Mouse (Mus musculus) midbrain, embryonic 16.5 days (tissue): ENCODE measurements around the gene Hspb11. TPM values are rescaled to one million over a fixed set of nuclear protein-coding genes. Genes with fewer than 3 reads are reported as not detected.

Experiments
- ATAC-seq: fragments of 200-750 bp; cut with Nextera tagmentation; 2 replicates; pipeline ENCODE4 v1.8.0; 2017; ENCODE audit warnings: moderate TSS enrichment
- H3K27ac ChIP-seq: fragments of 300-500 bp; sonication (generic); 2 replicates; pipeline ENCODE4 v1.5.1; 2014; ENCODE audit warnings: mild to moderate bottlenecking, low read length, mixed read lengths
- H3K27me3 ChIP-seq: fragments of 300-500 bp; sonication (generic); 2 replicates; pipeline ENCODE4 v1.6.1; 2014; ENCODE audit warnings: low read depth, low read length, mixed read lengths; ENCODE audit not compliant: control insufficient read depth, insufficient read depth
- H3K36me3 ChIP-seq: fragments of 300-500 bp; sonication (generic); 2 replicates; pipeline ENCODE4 v1.6.1; 2014; ENCODE audit warnings: mild to moderate bottlenecking, low read length, moderate library complexity, mixed read lengths; ENCODE audit not compliant: control insufficient read depth, insufficient read depth
- H3K4me1 ChIP-seq: fragments of 300-500 bp; sonication (generic); 2 replicates; pipeline ENCODE4 v1.6.1; 2014; ENCODE audit warnings: mild to moderate bottlenecking, low read length, mixed read lengths; ENCODE audit not compliant: control insufficient read depth, insufficient read depth
- H3K4me2 ChIP-seq: fragments of 300-500 bp; sonication (generic); 2 replicates; pipeline ENCODE4 v1.6.1; 2014; ENCODE audit warnings: mild to moderate bottlenecking, low read length, mixed read lengths
- H3K4me3 ChIP-seq: fragments of 300-500 bp; sonication (generic); 2 replicates; pipeline ENCODE4 v1.5.1; 2014; ENCODE audit warnings: low read depth, mild to moderate bottlenecking, low read length, moderate library complexity, mixed read lengths
- H3K9ac ChIP-seq: fragments of 300-500 bp; sonication (generic); 2 replicates; pipeline ENCODE4 v1.6.1; 2014; ENCODE audit warnings: low read depth, low read length, mixed read lengths
- H3K9me3 ChIP-seq: fragments of 300-500 bp; sonication (generic); replicated peaks from 2 replicates; pipeline ENCODE4 v1.6.1; 2014; ENCODE audit warnings: mild to moderate bottlenecking, low read length, mixed read lengths; ENCODE audit not compliant: control insufficient read depth, poor library complexity, severe bottlenecking
- WGBS: fragments of 180-500 bp; shearing (Covaris S2); extraction: QIAGEN DNeasy Blood & Tissue Kit; methylation state at CpG from one replicate; pipeline ENCODE4 v1.1.7; 2014; 5-methylcytosine and 5-hydroxymethylcytosine counted together
- polyA plus RNA-seq: library from polyadenylated mRNA; unstranded; fragments of >200 nt; fragmentation: Nextera tagmentation; extraction: Ambion mirVana; gene quantifications from 2 replicates; pipeline ENCODE4 v1.2.1, GENCODE M21; 2015

Gene Hspb11
- polyA plus RNA-seq, 1 experiment from 2014 or later, result 35.6 TPM

- no peak overlapping the region for H3K4me2 ChIP-seq
- H3K4me1 ChIP-seq, result peaks cover 5% of the 10 kb centered on the region
- H3K27me3 ChIP-seq, result no peaks in the 10 kb centered on the region
- 84% methylated on average over 1 of the region's 1 CpGs for WGBS
- no peak for ATAC-seq
- H3K9ac ChIP-seq, result no peak overlapping the region
- peaks cover 9% of the 10 kb centered on the region for H3K36me3 ChIP-seq
- no peak overlapping the region for H3K4me3 ChIP-seq
- H3K9me3 ChIP-seq, result no peaks in the 10 kb centered on the region
- no peak overlapping the region for H3K27ac ChIP-seq
Observed at GRCm38 (mm10) chr4:107246040-107246439, 7.4 kb upstream of the Hspb11 start.

- WGBS, result 81% methylated on average over 9 of the region's 9 CpGs
- Histone ChIP-seq H3K36me3 (peaks cover 2% of the 10 kb centered on the region), H3K9me3 (no peaks in the 10 kb centered on the region), H3K27ac (no peak overlapping the region), H3K27me3 (no peaks in the 10 kb centered on the region), H3K4me1 (peaks cover 11% of the 10 kb centered on the region), H3K9ac (no peak overlapping the region), H3K4me2 (no peak overlapping the region), H3K4me3 (no peak overlapping the region)
- ATAC-seq, result no peak
Observed at GRCm38 (mm10) chr4:107247110-107247509, 6.3 kb upstream of the Hspb11 start.

GRCm38 (mm10) chr4:107248061-107248460 is 5.3 kb upstream of the Hspb11 start:
- Histone ChIP-seq H3K9ac (no peak overlapping the region), H3K9me3 (no peaks in the 10 kb centered on the region), H3K4me2 (no peak overlapping the region), H3K4me1 (peaks cover 15% of the 10 kb centered on the region), H3K36me3 (peaks cover under 1% of the 10 kb centered on the region; the same call in 1 of the 2 replicates), H3K27me3 (no peaks in the 10 kb centered on the region), H3K4me3 (no peak overlapping the region), H3K27ac (no peak overlapping the region)
- 80% methylated on average over 3 of the region's 3 CpGs for WGBS
- ATAC-seq, result no peak

GRCm38 (mm10) chr4:107249471-107249870 is 3.9 kb upstream of the Hspb11 start:
- Histone ChIP-seq H3K4me3 (no peak overlapping the region), H3K9me3 (no peaks in the 10 kb centered on the region), H3K27me3 (no peaks in the 10 kb centered on the region), H3K9ac (no peak overlapping the region), H3K4me2 (no peak overlapping the region), H3K36me3 (no peaks in the 10 kb centered on the region), H3K27ac (0 out of 2 replicates have a peak overlapping the region, but pooled peaks have one; percentile 6), H3K4me1 (peaks cover 18% of the 10 kb centered on the region)
- no peak for ATAC-seq
- 31% methylated on average over 2 of the region's 2 CpGs for WGBS

- no peak for ATAC-seq
- H3K4me3 ChIP-seq, result no peak overlapping the region
- H3K4me2 ChIP-seq, result no peak overlapping the region
- no peak overlapping the region for H3K9ac ChIP-seq
- H3K9me3 ChIP-seq, result no peaks in the 10 kb centered on the region
- no peaks in the 10 kb centered on the region for H3K27me3 ChIP-seq
- peaks cover 19% of the 10 kb centered on the region for H3K4me1 ChIP-seq
- no peak overlapping the region for H3K27ac ChIP-seq
- 24% methylated on average over 4 of the region's 4 CpGs for WGBS
- H3K36me3 ChIP-seq, result no peaks in the 10 kb centered on the region
Observed at GRCm38 (mm10) chr4:107250494-107250893, 2.9 kb upstream of the Hspb11 start.

GRCm38 (mm10) chr4:107252522-107252921 is 871 bp upstream of the Hspb11 start:
- no peak for ATAC-seq
- Histone ChIP-seq H3K27ac (peak overlapping the region; percentile 87; the same call in 1 of the 2 replicates), H3K27me3 (no peaks in the 10 kb centered on the region), H3K4me1 (peaks cover 19% of the 10 kb centered on the region), H3K4me3 (peak overlapping the region; percentile 83), H3K36me3 (no peaks in the 10 kb centered on the region), H3K9me3 (no peaks in the 10 kb centered on the region), H3K4me2 (peak overlapping the region; percentile 76), H3K9ac (peak overlapping the region; percentile 85)
- WGBS, result 0% methylated on average over 11 of the region's 11 CpGs

- WGBS, result 9% methylated on average over 3 of the region's 3 CpGs
- Histone ChIP-seq H3K4me2 (peak overlapping the region; percentile 77), H3K4me1 (peaks cover 17% of the 10 kb centered on the region), H3K4me3 (peak overlapping the region; percentile 83), H3K27ac (peak overlapping the region; percentile 87), H3K9me3 (no peaks in the 10 kb centered on the region), H3K9ac (peak overlapping the region; percentile 85), H3K36me3 (no peaks in the 10 kb centered on the region), H3K27me3 (no peaks in the 10 kb centered on the region)
- no peak; the same call in 1 of the 2 replicates for ATAC-seq
Observed at GRCm38 (mm10) chr4:107254414-107254813, 1.0 kb downstream of the Hspb11 start.

- Histone ChIP-seq H3K4me1 (no peaks in the 10 kb centered on the region; the same call in none of the 2 replicates), H3K9ac (no peak overlapping the region), H3K4me2 (no peak overlapping the region), H3K27ac (no peak overlapping the region), H3K36me3 (peaks cover under 1% of the 10 kb centered on the region; the same call in 1 of the 2 replicates), H3K4me3 (no peak overlapping the region), H3K9me3 (no peaks in the 10 kb centered on the region), H3K27me3 (no peaks in the 10 kb centered on the region)
- no peak for ATAC-seq
- 78% methylated on average over 4 of the region's 4 CpGs for WGBS
Observed at GRCm38 (mm10) chr4:107260001-107260400, 6.6 kb downstream of the Hspb11 start.

GRCm38 (mm10) chr4:107273683-107274082 is 20.3 kb downstream of the Hspb11 start:
- no peak overlapping the region for H3K4me2 ChIP-seq
- H3K27ac ChIP-seq, result no peak overlapping the region
- H3K4me1 ChIP-seq, result 0 out of 2 replicates have a peak, but pooled peaks cover 6% of the 10 kb centered on the region
- 86% methylated on average over 4 of the region's 4 CpGs for WGBS
- ATAC-seq, result no peak
- H3K4me3 ChIP-seq, result no peak overlapping the region
- no peaks in the 10 kb centered on the region for H3K27me3 ChIP-seq
- H3K9ac ChIP-seq, result no peak overlapping the region
- H3K36me3 ChIP-seq, result no peaks in the 10 kb centered on the region; the same call in 1 of the 2 replicates
- no peaks in the 10 kb centered on the region for H3K9me3 ChIP-seq
